Mouse (Mus musculus) heart, adult 2 months (tissue): ENCODE measurements around the gene Nt5c. TPM values are rescaled to one million over a fixed set of nuclear protein-coding genes. Genes with fewer than 3 reads are reported as not detected.
"Not testable (repeated sequence)": the region's sequence is repeated elsewhere in the genome, so short reads cannot be mapped to it uniquely, and the experiment has no call there.

Source experiments
- DNase-seq, 2 experiments: peaks; one replicate each; pipeline ENCODE4 v3.0.0; 2021
- H3K27ac ChIP-seq: fragments of 200-600 bp; 2 replicates; pipeline ENCODE4 v1.8.1; 2022
- H3K27me3 ChIP-seq: fragments of 200-500 bp; 2 replicates; pipeline ENCODE4 v1.6.1; 2012; ENCODE audit warnings: mild to moderate bottlenecking, low read length, inconsistent platforms, mixed read lengths; ENCODE audit not compliant: control insufficient read depth, insufficient read depth
- H3K36me3 ChIP-seq: fragments of 200-500 bp; 2 replicates; pipeline ENCODE4 v1.6.1; 2012; ENCODE audit warnings: low read length, inconsistent platforms; ENCODE audit not compliant: control insufficient read depth, insufficient read depth
- H3K4me1 ChIP-seq: fragments of 200-500 bp; 2 replicates; pipeline ENCODE4 v1.6.1; 2011; ENCODE audit warnings: low read length; ENCODE audit not compliant: control insufficient read depth, insufficient read depth
- H3K4me3 ChIP-seq: fragments of 200-600 bp; 2 replicates; pipeline ENCODE4 v1.8.1; 2022
- H3K79me2 ChIP-seq: fragments of 200-500 bp; replicated peaks from 2 replicates; pipeline ENCODE4 v1.6.1; 2012; ENCODE audit warnings: mild to moderate bottlenecking, inconsistent platforms, low read length, moderate library complexity, mixed read lengths; ENCODE audit not compliant: control insufficient read depth, insufficient read depth
- H3K9ac ChIP-seq: fragments of 200-500 bp; 2 replicates; pipeline ENCODE4 v1.6.1; 2012; ENCODE audit warnings: low read depth, mild to moderate bottlenecking, control low read depth, inconsistent platforms, low read length, mixed read lengths
- CTCF ChIP-seq: fragments of 200-600 bp; IDR thresholded peaks from 2 replicates; pipeline ENCODE4 v1.8.1; 2022; ENCODE audit warnings: antibody characterized with exemption, mild to moderate bottlenecking, moderate library complexity
- EP300 ChIP-seq: fragments of 200-500 bp; IDR thresholded peaks from 2 replicates; pipeline ENCODE4 v1.6.1; 2011; ENCODE audit warnings: low read depth, low read length, control low read depth; ENCODE audit not compliant: insufficient read depth
- POLR2A ChIP-seq: fragments of 200-500 bp; IDR thresholded peaks from 2 replicates; pipeline ENCODE4 v1.6.1; 2011; ENCODE audit warnings: mild to moderate bottlenecking, low read depth, low read length, control low read depth; ENCODE audit not compliant: insufficient read depth
- WGBS: fragments of 180-500 bp; shearing (Covaris S2); methylation state at CpG from one replicate; pipeline ENCODE4 v1.1.7; 2018; 5-methylcytosine and 5-hydroxymethylcytosine counted together
- intact Hi-C: fragments of 180-260 bp; cut with DNase I; formaldehyde crosslinking; loops from one replicate; pipeline ENCODE4 v1.15.1; 2025
- polyA plus RNA-seq: library from polyadenylated mRNA; depleted of rRNA; stranded (reverse); fragments of >200 nt; gene quantifications from 2 replicates; pipeline ENCODE4 v1.2.3, GENCODE M21; 2012
- total RNA-seq, 2 experiments: library from RNA; stranded (reverse); gene quantifications; 2 replicates each; pipeline ENCODE4 v1.2.3; 2021

Nt5c gene
- total and polyA plus RNA-seq, 3 experiments, result 10.9 to 12.9 (median 12.4) TPM

- H3K79me2 ChIP-seq, result no peaks in the 10 kb centered on the region
- TF ChIP-seq CTCF, result no peak
- TF ChIP-seq POLR2A, result no peak
- TF ChIP-seq EP300, result no peak
- H3K36me3 ChIP-seq, result no peaks in the 10 kb centered on the region
- no peaks in the 10 kb centered on the region; the same call in 1 of the 2 replicates for H3K4me1 ChIP-seq
- no peaks in the 10 kb centered on the region for H3K27me3 ChIP-seq
- DNase-seq, result no peak
- 84% methylated on average over 16 of the region's 16 CpGs for WGBS
- intact Hi-C loops, result no loop called here
- H3K9ac ChIP-seq, result no peak within 1 kb of the TSS
- no peak within 1 kb of the TSS for H3K4me3 ChIP-seq
- no peak within 1 kb of the TSS for H3K27ac ChIP-seq
Observed at GRCm38 (mm10) chr11:115462243-115462891, 29.3 kb downstream of the Nt5c start, which contains the start of gene Slc16a5. Gene Slc16a5, plus strand, starts transcription at chr11:115462474.

GRCm38 (mm10) chr11:115461846-115462242 lies 29.8 kb downstream of the Nt5c start:
- WGBS, result 79% methylated on average over 5 of the region's 5 CpGs
- H3K9ac ChIP-seq, result no peak overlapping the region
- H3K27ac ChIP-seq, result no peak overlapping the region
- no peaks in the 10 kb centered on the region for H3K27me3 ChIP-seq
- intact Hi-C loops, result no loop called here
- H3K36me3 ChIP-seq, result no peaks in the 10 kb centered on the region
- no peaks in the 10 kb centered on the region for H3K79me2 ChIP-seq
- no peak overlapping the region for H3K4me3 ChIP-seq
- no peak for TF ChIP-seq CTCF
- no peak for TF ChIP-seq EP300
- TF ChIP-seq POLR2A, result no peak
- DNase-seq, result no peak
- no peaks in the 10 kb centered on the region for H3K4me1 ChIP-seq

DNA sequence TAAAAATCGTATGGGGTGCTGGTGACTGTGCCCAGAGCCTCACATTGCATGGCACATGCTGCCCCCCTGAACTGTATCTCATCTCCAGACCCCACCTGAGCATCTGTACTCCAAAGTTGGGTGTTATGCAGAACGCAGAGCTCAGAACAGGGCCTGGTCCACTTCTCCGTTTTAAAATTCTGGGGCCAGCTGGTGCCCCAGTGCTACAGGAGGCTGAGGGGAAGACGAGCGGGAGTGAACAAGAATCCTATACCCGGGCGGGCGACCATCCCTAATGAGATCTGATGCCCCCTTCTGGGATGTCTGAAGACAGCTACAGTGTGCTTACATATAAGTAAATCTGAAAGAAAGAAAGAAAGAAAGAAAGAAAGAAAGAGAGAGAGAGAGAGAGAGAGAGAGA lies 30.7 kb downstream of the Nt5c start:
- H3K4me3 ChIP-seq, result no peak overlapping the region
- intact Hi-C loops, result no loop called here
- no peaks in the 10 kb centered on the region for H3K4me1 ChIP-seq
- DNase-seq, result no peak
- H3K36me3 ChIP-seq, result no peaks in the 10 kb centered on the region
- H3K27me3 ChIP-seq, result no peaks in the 10 kb centered on the region
- 40% methylated on average over 8 of the region's 8 CpGs for WGBS
- no peak overlapping the region for H3K27ac ChIP-seq
- no peaks in the 10 kb centered on the region for H3K79me2 ChIP-seq
- TF ChIP-seq CTCF (peak; percentile 34), EP300 (no peak)
- H3K9ac ChIP-seq, result no peak overlapping the region

GRCm38 (mm10) chr11:115457405-115457804 lies 34.3 kb downstream of the Nt5c start:
- Histone ChIP-seq H3K79me2 (no peaks in the 10 kb centered on the region), H3K4me3 (no peak overlapping the region), H3K4me1 (no peaks in the 10 kb centered on the region), H3K36me3 (no peaks in the 10 kb centered on the region), H3K27ac (no peak overlapping the region), H3K9ac (no peak overlapping the region), H3K27me3 (no peaks in the 10 kb centered on the region)
- no peak for DNase-seq
- intact Hi-C loops, result no loop called here
- TF ChIP-seq POLR2A, result no peak
- TF ChIP-seq EP300, result no peak
- TF ChIP-seq CTCF, result no peak
- WGBS, result 25% methylated on average over 6 of the region's 6 CpGs

GRCm38 (mm10) chr11:115456182-115456581 lies 35.5 kb downstream of the Nt5c start:
- Histone ChIP-seq H3K9ac (no peak overlapping the region), H3K4me3 (no peak overlapping the region), H3K27ac (no peak overlapping the region), H3K4me1 (no peaks in the 10 kb centered on the region), H3K79me2 (no peaks in the 10 kb centered on the region), H3K36me3 (no peaks in the 10 kb centered on the region), H3K27me3 (no peaks in the 10 kb centered on the region)
- 91% methylated on average over 4 of the region's 5 CpGs for WGBS
- no peak for DNase-seq
- TF ChIP-seq CTCF, result no peak
- TF ChIP-seq POLR2A, result no peak
- TF ChIP-seq EP300, result no peak
- intact Hi-C loops, result no loop called here

- 91% methylated on average over 15 of the region's 15 CpGs for WGBS
- Histone ChIP-seq H3K4me3 (no peak overlapping the region), H3K4me1 (no peaks in the 10 kb centered on the region), H3K9ac (no peak overlapping the region), H3K36me3 (no peaks in the 10 kb centered on the region), H3K27me3 (no peaks in the 10 kb centered on the region), H3K79me2 (no peaks in the 10 kb centered on the region), H3K27ac (no peak overlapping the region)
- TF ChIP-seq EP300, result no peak
- intact Hi-C loops, result no loop called here
- no peak for DNase-seq
Observed at GRCm38 (mm10) chr11:115455619-115456018, 36.0 kb downstream of the Nt5c start.

- H3K9ac ChIP-seq, DNase-seq, H3K79me2 ChIP-seq, H3K27ac ChIP-seq, H3K36me3 ChIP-seq, H3K4me1 ChIP-seq, intact Hi-C loops, H3K4me3 ChIP-seq, H3K27me3 ChIP-seq: not testable (repeated sequence)
- WGBS, result 91% methylated on average over 6 of the region's 6 CpGs
Observed at GRCm38 (mm10) chr11:115454822-115455221, 36.8 kb downstream of the Nt5c start.
